Mouse (Mus musculus) right cerebral cortex, postnatal 4 days (tissue): Measurements from ENCODE around the gene Sun3.

ENCODE experiments used
- DNase-seq: peaks from one replicate; pipeline ENCODE4 v3.0.0-alpha.2; 2022

Sun3 gene

GRCm38 (mm10) chr11:8978154-8978553 is 70.6 kb downstream of the Sun3 start:
- DNase-seq, result no peak

- DNase-seq, result no peak
These were observed 75.6 kb downstream of the Sun3 start, which contains the start of gene Pkd1l1 for GRCm38 (mm10) chr11:8973166-8973565. Pkd1l1 (minus strand) TSS chr11:8973266.

- DNase-seq, result no peak
These were observed 76.7 kb downstream of the Sun3 start for GRCm38 (mm10) chr11:8972093-8972492.

GRCm38 (mm10) chr11:8970509-8970908 is 78.3 kb downstream of the Sun3 start:
- DNase-seq, result no peak

DNA sequence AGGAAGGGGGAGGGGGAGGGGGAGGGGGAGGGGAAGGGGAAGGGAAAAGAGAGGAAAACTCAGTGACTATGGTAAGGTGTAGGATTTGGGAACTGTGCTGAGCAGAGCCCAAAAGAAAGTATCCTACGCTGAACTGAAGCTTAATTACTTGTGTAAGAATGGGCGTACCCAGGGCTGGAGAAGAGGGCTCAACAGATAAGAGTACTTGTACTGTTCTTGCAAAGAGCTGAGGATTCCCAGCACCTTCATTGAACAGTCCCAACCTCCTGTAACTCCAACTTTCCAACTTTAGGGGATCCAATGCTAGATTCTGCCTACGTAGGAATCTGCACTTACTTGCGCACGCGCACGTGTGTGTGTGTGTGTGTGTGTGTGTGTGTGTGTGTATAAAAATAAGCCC is 80.7 kb downstream of the Sun3 start:
- no peak for DNase-seq
